Mouse (Mus musculus) neural tube, embryonic 13.5 days (tissue): Measurements from ENCODE around the gene Polr2c. TPM values are rescaled to one million over a fixed set of nuclear protein-coding genes. Genes with fewer than 3 reads are reported as not detected.
A peak's percentile ranks its signal among the peaks of the same experiment; 100 is the strongest.
"Not testable (repeated sequence)": the region's sequence is repeated elsewhere in the genome, so short reads cannot be mapped to it uniquely, and the experiment has no call there.

Experiments used
- ATAC-seq: fragments of 200-750 bp; cut with Nextera tagmentation; 2 replicates; pipeline ENCODE4 v1.8.0; 2017; ENCODE audit warnings: low read depth, mild to moderate bottlenecking, moderate TSS enrichment, moderate library complexity
- H3K27ac ChIP-seq: fragments of 300-500 bp; sonication (generic); replicated peaks from 2 replicates; pipeline ENCODE4 v1.5.1; 2015; ENCODE audit warnings: moderate library complexity, mild to moderate bottlenecking, inconsistent platforms
- H3K27me3 ChIP-seq: fragments of 300-500 bp; sonication (generic); 2 replicates; pipeline ENCODE4 v1.6.1; 2015; ENCODE audit warnings: mild to moderate bottlenecking, inconsistent platforms
- H3K36me3 ChIP-seq: fragments of 300-500 bp; sonication (generic); 2 replicates; pipeline ENCODE4 v1.6.1; 2015; ENCODE audit warnings: mild to moderate bottlenecking, inconsistent platforms
- H3K4me1 ChIP-seq: fragments of 300-500 bp; sonication (generic); replicated peaks from 2 replicates; pipeline ENCODE4 v1.6.1; 2015; ENCODE audit warnings: inconsistent platforms
- H3K4me2 ChIP-seq: fragments of 300-500 bp; sonication (generic); 2 replicates; pipeline ENCODE4 v1.6.1; 2015; ENCODE audit warnings: inconsistent platforms, mild to moderate bottlenecking, moderate library complexity
- H3K4me3 ChIP-seq: fragments of 300-500 bp; sonication (generic); 2 replicates; pipeline ENCODE4 v1.5.1; 2015; ENCODE audit warnings: mild to moderate bottlenecking, inconsistent platforms
- H3K9ac ChIP-seq: fragments of 300-500 bp; sonication (generic); 2 replicates; pipeline ENCODE4 v1.6.1; 2015; ENCODE audit warnings: moderate library complexity, mild to moderate bottlenecking, inconsistent platforms
- H3K9me3 ChIP-seq: fragments of 300-500 bp; sonication (generic); 2 replicates; pipeline ENCODE4 v1.6.1; 2016; ENCODE audit warnings: inconsistent platforms
- WGBS: fragments of 180-500 bp; shearing (Covaris S2); methylation state at CpG from one replicate; pipeline ENCODE4 v1.1.7; 2015; 5-methylcytosine and 5-hydroxymethylcytosine counted together
- polyA plus RNA-seq: library from polyadenylated mRNA; unstranded; fragments of >200 nt; fragmentation: Nextera tagmentation; extraction: Ambion mirVana; gene quantifications from 2 replicates; pipeline ENCODE4 v1.2.1, GENCODE M21; 2015

Polr2c gene
- polyA plus RNA-seq, 1 experiment from 2014 or later, result 116 TPM

- Histone ChIP-seq H3K4me1 (peaks cover 19% of the 10 kb centered on the region), H3K36me3 (peaks cover 51% of the 10 kb centered on the region)
- H3K9me3 ChIP-seq, H3K27me3 ChIP-seq, ATAC-seq, H3K9ac ChIP-seq, H3K4me3 ChIP-seq, H3K4me2 ChIP-seq, H3K27ac ChIP-seq: not testable (repeated sequence)
- 86% methylated on average over 11 of the region's 11 CpGs for WGBS
These were observed 2.5 kb upstream of the Polr2c start for GRCm38 (mm10) chr8:94854761-94855160.

- peak overlapping the region; percentile 28 for H3K4me2 ChIP-seq
- peak overlapping the region; percentile 86 for H3K4me3 ChIP-seq
- WGBS, result 32% methylated on average over 5 of the region's 5 CpGs
- H3K27ac ChIP-seq, result no peak overlapping the region
- no peaks in the 10 kb centered on the region for H3K27me3 ChIP-seq
- peak; percentile 19 for ATAC-seq
- 0 out of 2 replicates have a peak overlapping the region, but pooled peaks have one; percentile 13 for H3K9ac ChIP-seq
- H3K36me3 ChIP-seq, result peaks cover 51% of the 10 kb centered on the region
- no peaks in the 10 kb centered on the region for H3K9me3 ChIP-seq
- peaks cover 19% of the 10 kb centered on the region for H3K4me1 ChIP-seq
These were observed 272 bp upstream of the Polr2c start for GRCm38 (mm10) chr8:94857011-94857345.

DNA sequence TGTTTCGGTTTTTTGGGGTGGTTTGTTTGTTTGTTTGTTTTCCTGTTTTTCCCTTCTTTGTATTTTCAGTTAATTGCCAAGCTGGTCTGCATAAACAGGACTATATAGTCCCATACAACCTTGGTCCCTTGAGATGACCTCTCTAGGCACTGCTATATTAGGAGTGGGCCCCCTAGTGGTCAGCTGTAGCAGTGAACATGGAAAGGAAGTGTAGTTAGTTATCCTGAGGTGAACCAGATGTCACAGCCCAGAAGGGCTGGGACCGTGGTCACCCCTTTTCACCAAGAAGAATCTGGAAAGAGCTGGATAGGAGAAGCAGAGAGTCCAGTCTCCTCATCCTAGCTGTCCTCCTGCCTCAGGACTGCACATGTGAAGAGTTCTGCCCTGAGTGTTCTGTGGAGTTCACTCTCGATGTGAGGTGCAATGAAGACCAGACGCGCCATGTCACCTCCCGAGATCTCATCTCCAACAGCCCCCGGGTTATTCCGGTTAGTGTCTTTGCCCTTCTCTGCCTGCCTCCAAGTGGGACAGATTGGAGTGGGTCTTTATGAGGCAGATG is 4.2 kb downstream of the Polr2c start:
- H3K4me2 ChIP-seq, result no peak overlapping the region
- ATAC-seq, result no peak
- H3K27me3 ChIP-seq, result no peaks in the 10 kb centered on the region
- H3K9ac ChIP-seq, result no peak overlapping the region
- peaks cover 65% of the 10 kb centered on the region for H3K36me3 ChIP-seq
- peaks cover 19% of the 10 kb centered on the region for H3K4me1 ChIP-seq
- WGBS, result 75% methylated on average over 8 of the region's 8 CpGs
- no peak overlapping the region for H3K27ac ChIP-seq
- no peak overlapping the region for H3K4me3 ChIP-seq
- H3K9me3 ChIP-seq, result no peaks in the 10 kb centered on the region

DNA sequence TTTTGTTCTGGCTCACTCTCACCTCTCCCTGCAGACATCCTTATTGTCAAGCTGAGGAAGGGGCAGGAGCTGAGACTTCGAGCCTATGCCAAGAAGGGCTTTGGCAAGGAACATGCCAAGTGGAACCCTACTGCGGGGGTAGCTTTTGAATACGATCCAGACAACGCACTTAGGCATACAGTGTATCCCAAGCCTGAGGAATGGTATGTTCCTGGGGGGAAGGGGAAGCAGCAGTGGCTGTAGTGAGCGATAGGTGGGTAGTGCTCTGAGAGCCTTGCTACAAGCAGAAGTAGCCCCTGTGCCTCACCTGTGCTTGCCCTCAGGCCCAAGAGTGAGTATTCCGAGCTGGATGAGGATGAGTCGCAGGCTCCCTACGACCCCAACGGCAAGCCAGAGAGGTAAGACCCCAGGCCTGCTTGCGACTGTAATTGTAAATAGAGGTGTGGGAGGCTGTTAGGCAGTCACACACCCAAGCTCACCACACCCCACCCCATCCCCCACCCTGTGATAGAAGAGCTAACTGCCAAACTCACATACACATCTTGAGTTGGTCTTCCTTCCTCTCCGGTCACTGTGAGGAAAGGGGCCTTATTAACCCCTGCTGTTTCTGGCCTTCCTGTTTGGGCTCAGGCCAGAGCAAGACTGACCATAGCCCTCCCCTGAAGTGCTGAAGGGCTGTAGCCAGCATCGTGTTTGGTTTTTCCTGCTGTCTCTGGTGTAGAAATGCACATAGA is 5.4 kb downstream of the Polr2c start:
- no peak overlapping the region for H3K27ac ChIP-seq
- H3K4me2 ChIP-seq, result no peak overlapping the region
- WGBS, result 92% methylated on average over 12 of the region's 12 CpGs
- no peak overlapping the region for H3K4me3 ChIP-seq
- no peak for ATAC-seq
- peaks cover 23% of the 10 kb centered on the region for H3K4me1 ChIP-seq
- H3K27me3 ChIP-seq, result no peaks in the 10 kb centered on the region
- H3K9ac ChIP-seq, result no peak overlapping the region
- peaks cover 77% of the 10 kb centered on the region for H3K36me3 ChIP-seq
- H3K9me3 ChIP-seq, result no peaks in the 10 kb centered on the region

DNA sequence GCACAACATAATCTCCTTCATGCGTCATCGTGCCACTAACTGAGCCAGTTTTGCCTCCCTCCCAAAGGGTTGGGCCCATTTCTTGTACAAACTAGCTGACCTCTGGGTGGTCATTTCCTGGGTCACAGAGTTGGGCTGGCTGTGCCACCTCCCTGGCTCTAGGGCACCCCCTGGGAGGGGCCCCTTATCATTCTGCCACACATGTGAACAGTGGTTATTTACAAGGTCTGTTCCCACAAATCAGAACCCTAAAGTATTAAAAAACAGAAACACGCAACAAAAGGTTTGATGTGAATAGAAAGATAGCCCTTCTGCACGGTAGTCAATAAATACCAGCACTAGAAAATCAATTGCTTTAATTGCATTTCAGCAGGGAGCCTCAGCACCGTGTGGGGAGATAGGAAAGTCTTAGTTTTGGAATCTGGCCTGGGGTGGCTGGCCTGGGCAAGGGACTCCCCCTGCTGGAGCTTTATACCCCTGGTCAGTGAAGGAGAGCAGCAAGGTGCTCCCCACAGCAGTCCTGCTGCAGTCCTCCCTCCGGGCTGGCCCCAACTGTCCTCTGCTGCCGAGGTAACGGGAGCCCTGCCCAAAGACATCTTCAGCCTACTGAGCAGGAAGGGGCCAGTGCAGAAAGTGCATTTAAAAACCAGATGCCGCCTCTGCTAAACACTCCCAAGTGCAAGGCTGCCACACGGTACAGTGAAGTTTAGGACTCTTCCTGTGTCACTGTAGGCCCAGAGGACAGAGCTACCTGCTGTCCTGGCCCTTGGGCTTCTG is 6.8 kb downstream of the Polr2c start:
- peaks cover 24% of the 10 kb centered on the region for H3K4me1 ChIP-seq
- no peaks in the 10 kb centered on the region for H3K27me3 ChIP-seq
- H3K9ac ChIP-seq, result no peak overlapping the region
- 80% methylated on average over 10 of the region's 10 CpGs for WGBS
- no peak for ATAC-seq
- H3K4me3 ChIP-seq, result no peak overlapping the region
- no peak overlapping the region for H3K27ac ChIP-seq
- H3K9me3 ChIP-seq, result no peaks in the 10 kb centered on the region
- H3K4me2 ChIP-seq, result no peak overlapping the region
- peaks cover 78% of the 10 kb centered on the region for H3K36me3 ChIP-seq

GRCm38 (mm10) chr8:94865292-94865691 is 8.0 kb downstream of the Polr2c start:
- Histone ChIP-seq H3K4me2 (no peak overlapping the region), H3K4me3 (no peak overlapping the region), H3K4me1 (peaks cover 30% of the 10 kb centered on the region), H3K9ac (no peak overlapping the region), H3K9me3 (no peaks in the 10 kb centered on the region), H3K27me3 (no peaks in the 10 kb centered on the region), H3K27ac (no peak overlapping the region), H3K36me3 (peaks cover 74% of the 10 kb centered on the region)
- no peak for ATAC-seq
- 76% methylated on average over 10 of the region's 10 CpGs for WGBS

- H3K27ac ChIP-seq, result no peak overlapping the region
- 94% methylated on average over 9 of the region's 9 CpGs for WGBS
These were observed 9.7 kb downstream of the Polr2c start for GRCm38 (mm10) chr8:94866921-94867320.

DNA sequence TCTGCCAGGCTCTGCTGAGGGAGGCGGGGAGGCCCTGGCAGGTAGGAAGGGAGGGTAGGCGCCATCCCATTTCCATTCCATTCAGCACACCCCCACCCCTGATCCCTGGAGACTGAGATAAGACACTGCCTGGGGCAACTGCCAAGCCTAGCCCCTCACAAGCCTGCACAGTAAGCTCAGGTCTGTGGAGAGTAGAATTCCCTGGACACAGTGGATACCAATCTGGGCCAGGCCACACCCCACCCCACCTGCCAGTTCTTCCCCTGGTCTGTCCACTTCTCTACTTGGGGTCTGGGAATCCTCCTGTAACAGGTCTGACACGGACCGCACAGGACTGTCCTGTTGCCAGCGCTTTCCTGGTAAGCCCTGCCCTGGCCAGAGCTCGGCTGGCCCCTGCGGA is 11.9 kb downstream of the Polr2c start:
- H3K4me3 ChIP-seq, result peak overlapping the region; percentile 70
- H3K36me3 ChIP-seq, result peaks cover 36% of the 10 kb centered on the region
- H3K27me3 ChIP-seq, result peaks cover 7% of the 10 kb centered on the region; the same call in 1 of the 2 replicates
- no peaks in the 10 kb centered on the region for H3K9me3 ChIP-seq
- ATAC-seq, result 0 out of 2 replicates have a peak, but pooled peaks have one; percentile 1
- WGBS, result 61% methylated on average over 7 of the region's 7 CpGs
- H3K4me2 ChIP-seq, result peak overlapping the region; percentile 94
- 0 out of 2 replicates have a peak overlapping the region, but pooled peaks have one; percentile 33 for H3K27ac ChIP-seq
- peak overlapping the region; percentile 89 for H3K9ac ChIP-seq
- H3K4me1 ChIP-seq, result peaks cover 59% of the 10 kb centered on the region

More at GRCm38 (mm10) chr8:94866921-94867320, 9.7 kb downstream of the Polr2c start:
- no peak overlapping the region for H3K9ac ChIP-seq
- H3K4me1 ChIP-seq, result peaks cover 43% of the 10 kb centered on the region
- peaks cover 58% of the 10 kb centered on the region for H3K36me3 ChIP-seq
- H3K9me3 ChIP-seq, result no peaks in the 10 kb centered on the region
- H3K27me3 ChIP-seq, result no peaks in the 10 kb centered on the region
- H3K4me3 ChIP-seq, result no peak overlapping the region
- no peak overlapping the region for H3K4me2 ChIP-seq
- ATAC-seq, result no peak

DNA sequence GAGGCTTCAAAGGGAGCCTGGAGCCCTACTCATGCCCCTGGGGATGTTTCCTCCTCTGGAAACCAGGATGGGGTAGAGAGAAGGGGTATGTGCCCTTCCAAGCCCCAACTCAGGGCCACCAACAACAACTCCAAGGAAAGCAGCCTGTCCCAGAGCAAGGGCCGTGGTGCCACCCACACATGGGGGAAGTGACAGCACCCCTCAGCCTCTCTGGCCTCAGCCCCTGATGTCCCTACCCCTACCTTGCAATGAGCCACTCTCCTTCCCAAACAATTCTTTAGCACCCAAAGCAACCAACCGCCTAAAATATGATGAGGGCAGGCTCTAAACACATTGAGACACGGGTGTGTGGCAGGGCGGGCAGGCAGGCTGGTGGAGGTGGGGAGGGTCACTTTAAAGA is 12.8 kb downstream of the Polr2c start:
- WGBS, result 9% methylated on average over 4 of the region's 4 CpGs
- peak overlapping the region; percentile 81; the same call in 1 of the 2 replicates for H3K27ac ChIP-seq
- H3K9ac ChIP-seq, result peak overlapping the region; percentile 89
- H3K27me3 ChIP-seq, result peaks cover 16% of the 10 kb centered on the region
- peak; percentile 1; the same call in 1 of the 2 replicates for ATAC-seq
- H3K4me1 ChIP-seq, result peaks cover 67% of the 10 kb centered on the region
- peaks cover 27% of the 10 kb centered on the region for H3K36me3 ChIP-seq
- peak overlapping the region; percentile 94 for H3K4me2 ChIP-seq
- peak overlapping the region; percentile 70 for H3K4me3 ChIP-seq
- H3K9me3 ChIP-seq, result no peaks in the 10 kb centered on the region

GRCm38 (mm10) chr8:94870474-94871107 is 13.3 kb downstream of the Polr2c start:
- no peaks in the 10 kb centered on the region for H3K9me3 ChIP-seq
- peaks cover 22% of the 10 kb centered on the region for H3K27me3 ChIP-seq
- peak overlapping the region; percentile 81 for H3K27ac ChIP-seq
- peak overlapping the region; percentile 70 for H3K4me3 ChIP-seq
- peak overlapping the region; percentile 89 for H3K9ac ChIP-seq
- ATAC-seq, result peak; percentile 66
- peaks cover 73% of the 10 kb centered on the region for H3K4me1 ChIP-seq
- peak overlapping the region; percentile 94 for H3K4me2 ChIP-seq
- 2% methylated on average over 22 of the region's 22 CpGs for WGBS
- H3K36me3 ChIP-seq, result peaks cover 21% of the 10 kb centered on the region

DNA sequence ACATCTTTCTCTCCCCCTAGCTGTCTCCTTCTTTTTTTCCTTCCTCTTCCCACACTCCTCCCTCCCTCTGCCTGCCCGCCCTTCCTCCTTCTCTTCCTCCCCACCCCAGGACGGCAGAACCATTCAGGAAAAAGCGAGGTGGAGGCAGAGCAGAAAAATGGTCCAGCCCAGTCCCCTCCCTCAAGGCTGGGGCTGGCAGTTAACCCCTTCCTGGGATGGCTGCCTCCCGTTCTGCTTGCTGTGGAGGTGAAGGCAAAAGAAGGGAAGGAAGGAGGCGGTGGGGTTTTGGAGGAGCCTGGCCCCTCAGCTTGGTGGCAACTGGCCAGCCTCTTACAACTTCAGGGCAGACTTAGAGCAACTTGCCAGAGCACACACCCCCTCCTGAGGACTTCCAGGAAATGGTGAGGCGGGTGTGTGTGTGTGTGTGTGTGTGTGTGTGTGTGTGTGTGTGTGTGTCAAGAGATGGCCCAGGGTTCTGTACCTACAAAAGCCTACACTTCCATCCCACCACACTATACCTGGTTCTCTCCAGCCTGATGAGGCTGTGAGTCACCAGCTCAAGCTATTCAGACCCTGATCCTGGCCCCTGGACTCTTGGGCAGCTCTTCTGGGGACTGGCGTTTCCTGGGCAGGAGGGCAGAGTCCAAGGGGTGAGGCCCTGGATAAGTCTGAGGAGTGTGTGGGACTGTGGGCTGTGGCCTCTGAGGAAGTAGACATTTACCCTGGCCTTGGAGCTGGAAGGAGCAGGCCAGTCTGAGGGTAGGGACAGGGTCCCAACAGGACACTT is 14.1 kb downstream of the Polr2c start:
- WGBS, result 8% methylated on average over 6 of the region's 7 CpGs
- Histone ChIP-seq H3K36me3 (peaks cover 14% of the 10 kb centered on the region), H3K4me1 (peaks cover 79% of the 10 kb centered on the region), H3K27ac (peak overlapping the region; percentile 81), H3K4me3 (peak overlapping the region; percentile 70), H3K9me3 (no peaks in the 10 kb centered on the region), H3K27me3 (peaks cover 23% of the 10 kb centered on the region), H3K9ac (peak overlapping the region; percentile 89), H3K4me2 (peak overlapping the region; percentile 94)
- ATAC-seq, result peak; percentile 83
